Mouse (Mus musculus): ENCODE data around the gene Il27ra. TPM values are rescaled to one million over a fixed set of nuclear protein-coding genes. Genes with fewer than 3 reads are reported as not detected.

Gene Il27ra
- 1.2 and 1.4 TPM in 2 replicates for polyA plus RNA-seq (2015; fragmentation: Nextera tagmentation; extraction: Ambion mirVana)

- 6% methylated on average over 40 of the region's 40 CpGs for WGBS
- H3K36me3 ChIP-seq (ENCODE audit: control insufficient read depth, insufficient read depth, low read length), result no peaks in the 10 kb centered on the region
- H3K9me3 ChIP-seq (ENCODE audit: control insufficient read depth, low read length), result no peaks in the 10 kb centered on the region
- H3K9ac ChIP-seq (ENCODE audit: low read depth, low read length), result peak within 1 kb of the TSS; percentile 61
- peaks cover 7% of the 10 kb centered on the region; the same call in 1 of the 2 replicates for H3K4me1 ChIP-seq (ENCODE audit: control insufficient read depth, insufficient read depth, low read length)
- no peak within 1 kb of the TSS for H3K27ac ChIP-seq (ENCODE audit: low read length)
- peak within 1 kb of the TSS; percentile 41 for H3K4me3 ChIP-seq (ENCODE audit: low read length)
- H3K4me2 ChIP-seq (ENCODE audit: low read depth, low read length), result peak within 1 kb of the TSS; percentile 72
- ATAC-seq, result peak; percentile 78
- H3K27me3 ChIP-seq (replicated peaks; ENCODE audit: control insufficient read depth, insufficient read depth, low read length), result peaks cover 35% of the 10 kb centered on the region
Observed at GRCm38 (mm10) chr8:84042066-84042947, at the start of gene Il27ra. TSS of gene Il27ra (minus strand) at chr8:84042589.

DNA sequence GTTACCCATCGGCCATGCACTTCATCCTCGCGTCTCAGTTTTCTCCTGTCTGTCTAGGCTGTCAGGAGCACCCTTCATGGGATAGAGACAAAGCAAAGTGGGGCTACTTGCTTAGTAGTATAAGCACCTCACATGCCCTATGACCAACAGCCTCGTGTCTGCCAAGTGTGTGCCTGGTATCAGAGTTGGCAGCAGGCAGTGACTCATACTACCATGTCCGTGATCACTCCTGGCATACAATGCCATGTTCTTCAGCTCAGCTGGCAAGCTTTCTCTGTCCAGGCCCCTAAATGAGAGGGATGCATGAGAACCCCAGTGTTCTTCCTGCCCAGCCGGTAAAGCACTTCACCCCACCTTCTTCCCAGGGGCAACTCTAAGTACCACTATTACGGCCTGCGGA, 48.2 kb upstream of the Il27ra start:
- Histone ChIP-seq H3K27me3 (replicated peaks; ENCODE audit: control insufficient read depth, insufficient read depth, low read length) (no peaks in the 10 kb centered on the region), H3K9me3 (ENCODE audit: control insufficient read depth, low read length) (no peaks in the 10 kb centered on the region), H3K27ac (ENCODE audit: low read length) (no peak overlapping the region), H3K4me3 (ENCODE audit: low read length) (no peak overlapping the region), H3K9ac (ENCODE audit: low read depth, low read length) (no peak overlapping the region), H3K4me2 (ENCODE audit: low read depth, low read length) (no peak overlapping the region), H3K36me3 (ENCODE audit: control insufficient read depth, insufficient read depth, low read length) (peaks cover 21% of the 10 kb centered on the region), H3K4me1 (ENCODE audit: control insufficient read depth, insufficient read depth, low read length) (no peaks in the 10 kb centered on the region)
- 92% methylated on average over 8 of the region's 8 CpGs for WGBS
- no peak for ATAC-seq

- Histone ChIP-seq H3K9ac (ENCODE audit: low read depth, low read length) (no peak overlapping the region), H3K4me3 (ENCODE audit: low read length) (no peak overlapping the region), H3K4me1 (ENCODE audit: control insufficient read depth, insufficient read depth, low read length) (no peaks in the 10 kb centered on the region), H3K27ac (ENCODE audit: low read length) (no peak overlapping the region), H3K4me2 (ENCODE audit: low read depth, low read length) (no peak overlapping the region), H3K27me3 (replicated peaks; ENCODE audit: control insufficient read depth, insufficient read depth, low read length) (no peaks in the 10 kb centered on the region), H3K9me3 (ENCODE audit: control insufficient read depth, low read length) (no peaks in the 10 kb centered on the region), H3K36me3 (ENCODE audit: control insufficient read depth, insufficient read depth, low read length) (peaks cover 14% of the 10 kb centered on the region; the same call in 1 of the 2 replicates)
- 67% methylated on average over 9 of the region's 9 CpGs for WGBS
- no peak for ATAC-seq
Observed at GRCm38 (mm10) chr8:84089277-84089676, 46.9 kb upstream of the Il27ra start.

- Histone ChIP-seq H3K4me3 (ENCODE audit: low read length) (no peak overlapping the region), H3K4me2 (ENCODE audit: low read depth, low read length) (no peak overlapping the region), H3K4me1 (ENCODE audit: control insufficient read depth, insufficient read depth, low read length) (no peaks in the 10 kb centered on the region), H3K36me3 (ENCODE audit: control insufficient read depth, insufficient read depth, low read length) (peaks cover 11% of the 10 kb centered on the region; the same call in 1 of the 2 replicates), H3K27ac (ENCODE audit: low read length) (no peak overlapping the region), H3K9ac (ENCODE audit: low read depth, low read length) (no peak overlapping the region), H3K9me3 (ENCODE audit: control insufficient read depth, low read length) (no peaks in the 10 kb centered on the region), H3K27me3 (replicated peaks; ENCODE audit: control insufficient read depth, insufficient read depth, low read length) (no peaks in the 10 kb centered on the region)
- WGBS, result 96% methylated on average over 14 of the region's 14 CpGs
- ATAC-seq, result no peak
Observed at GRCm38 (mm10) chr8:84087821-84088220, 45.4 kb upstream of the Il27ra start.

DNA sequence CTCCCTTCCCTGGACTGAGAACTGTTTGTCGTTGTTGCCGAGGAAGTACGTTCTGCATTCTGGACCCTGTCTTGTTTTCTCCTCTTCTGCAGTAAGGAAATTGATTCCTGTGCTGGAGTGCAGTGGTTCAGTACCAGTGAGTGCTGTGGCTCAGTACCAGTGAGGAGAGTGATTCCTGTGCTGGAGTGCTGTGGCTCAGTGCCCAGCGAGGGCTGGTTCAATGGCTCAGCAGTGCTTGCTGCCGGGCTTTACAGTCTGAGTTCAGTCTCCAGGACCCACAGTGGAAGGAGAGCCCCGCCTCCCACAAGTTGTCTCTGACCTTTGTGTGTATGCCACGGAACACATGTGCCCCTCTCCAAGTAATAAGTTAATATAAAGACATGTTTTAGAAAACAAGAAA, 44.8 kb upstream of the Il27ra start:
- peaks cover 18% of the 10 kb centered on the region for H3K36me3 ChIP-seq (ENCODE audit: control insufficient read depth, insufficient read depth, low read length)

GRCm38 (mm10) chr8:84084341-84085115, 42.1 kb upstream of the Il27ra start:
- ATAC-seq, result peak; percentile 14; the same call in 1 of the 2 replicates
- H3K27ac ChIP-seq (ENCODE audit: low read length), result no peak overlapping the region
- H3K4me3 ChIP-seq (ENCODE audit: low read length), result no peak overlapping the region
- H3K4me1 ChIP-seq (ENCODE audit: control insufficient read depth, insufficient read depth, low read length), result no peaks in the 10 kb centered on the region
- H3K36me3 ChIP-seq (ENCODE audit: control insufficient read depth, insufficient read depth, low read length), result peaks cover 12% of the 10 kb centered on the region
- H3K9ac ChIP-seq (ENCODE audit: low read depth, low read length), result no peak overlapping the region
- no peaks in the 10 kb centered on the region for H3K27me3 ChIP-seq (replicated peaks; ENCODE audit: control insufficient read depth, insufficient read depth, low read length)
- no peaks in the 10 kb centered on the region for H3K9me3 ChIP-seq (ENCODE audit: control insufficient read depth, low read length)
- 52% methylated on average over 42 of the region's 42 CpGs for WGBS
- no peak overlapping the region for H3K4me2 ChIP-seq (ENCODE audit: low read depth, low read length)

More for the DNA sequence above, 44.8 kb upstream of the Il27ra start:
- no peak for ATAC-seq
- H3K27ac ChIP-seq (ENCODE audit: low read length), result no peak overlapping the region
- no peaks in the 10 kb centered on the region for H3K4me1 ChIP-seq (ENCODE audit: control insufficient read depth, insufficient read depth, low read length)
- no peak overlapping the region for H3K9ac ChIP-seq (ENCODE audit: low read depth, low read length)
- no peaks in the 10 kb centered on the region for H3K9me3 ChIP-seq (ENCODE audit: control insufficient read depth, low read length)
- WGBS, result 83% methylated on average over 7 of the region's 7 CpGs
- no peak overlapping the region for H3K4me2 ChIP-seq (ENCODE audit: low read depth, low read length)
- H3K27me3 ChIP-seq (replicated peaks; ENCODE audit: control insufficient read depth, insufficient read depth, low read length), result no peaks in the 10 kb centered on the region
- H3K4me3 ChIP-seq (ENCODE audit: low read length), result no peak overlapping the region

DNA sequence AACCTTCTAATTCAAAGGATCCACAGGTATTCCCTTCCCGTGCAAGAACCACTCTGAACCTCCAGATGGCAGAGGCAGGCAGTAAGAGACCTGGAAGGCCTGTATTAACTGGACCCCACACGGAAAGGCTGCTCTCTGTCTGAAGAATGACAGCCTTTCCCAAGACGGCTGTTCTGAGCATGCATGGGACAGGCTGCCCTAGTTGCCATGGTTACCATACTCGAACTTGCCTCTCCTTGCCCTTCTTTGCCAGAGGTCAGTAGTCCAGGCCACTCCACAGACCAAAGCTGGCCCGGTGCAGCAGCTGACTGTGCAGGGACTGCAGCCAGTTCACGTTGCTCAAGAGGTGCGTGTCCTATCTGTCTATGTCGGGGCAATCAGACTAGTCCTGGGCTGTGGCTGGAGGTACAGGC, 41.4 kb upstream of the Il27ra start:
- Histone ChIP-seq H3K4me2 (ENCODE audit: low read depth, low read length) (no peak overlapping the region), H3K4me3 (ENCODE audit: low read length) (no peak overlapping the region), H3K9me3 (ENCODE audit: control insufficient read depth, low read length) (no peaks in the 10 kb centered on the region), H3K36me3 (ENCODE audit: control insufficient read depth, insufficient read depth, low read length) (peaks cover 12% of the 10 kb centered on the region), H3K27ac (ENCODE audit: low read length) (no peak overlapping the region), H3K27me3 (replicated peaks; ENCODE audit: control insufficient read depth, insufficient read depth, low read length) (no peaks in the 10 kb centered on the region), H3K4me1 (ENCODE audit: control insufficient read depth, insufficient read depth, low read length) (0 out of 2 replicates have a peak, but pooled peaks cover 2% of the 10 kb centered on the region), H3K9ac (ENCODE audit: low read depth, low read length) (no peak overlapping the region)
- no peak; the same call in 1 of the 2 replicates for ATAC-seq
- 34% methylated on average over 8 of the region's 8 CpGs for WGBS

GRCm38 (mm10) chr8:84079206-84079605, 36.8 kb upstream of the Il27ra start:
- ATAC-seq, result no peak
- no peak overlapping the region for H3K4me3 ChIP-seq (ENCODE audit: low read length)
- H3K9ac ChIP-seq (ENCODE audit: low read depth, low read length), result no peak overlapping the region
- H3K27ac ChIP-seq (ENCODE audit: low read length), result no peak overlapping the region
- no peaks in the 10 kb centered on the region for H3K27me3 ChIP-seq (replicated peaks; ENCODE audit: control insufficient read depth, insufficient read depth, low read length)
- H3K36me3 ChIP-seq (ENCODE audit: control insufficient read depth, insufficient read depth, low read length), result peaks cover 21% of the 10 kb centered on the region
- H3K4me1 ChIP-seq (ENCODE audit: control insufficient read depth, insufficient read depth, low read length), result 0 out of 2 replicates have a peak, but pooled peaks cover 3% of the 10 kb centered on the region
- no peak overlapping the region for H3K4me2 ChIP-seq (ENCODE audit: low read depth, low read length)
- WGBS, result 75% methylated on average over 5 of the region's 5 CpGs
- no peaks in the 10 kb centered on the region for H3K9me3 ChIP-seq (ENCODE audit: control insufficient read depth, low read length)

DNA sequence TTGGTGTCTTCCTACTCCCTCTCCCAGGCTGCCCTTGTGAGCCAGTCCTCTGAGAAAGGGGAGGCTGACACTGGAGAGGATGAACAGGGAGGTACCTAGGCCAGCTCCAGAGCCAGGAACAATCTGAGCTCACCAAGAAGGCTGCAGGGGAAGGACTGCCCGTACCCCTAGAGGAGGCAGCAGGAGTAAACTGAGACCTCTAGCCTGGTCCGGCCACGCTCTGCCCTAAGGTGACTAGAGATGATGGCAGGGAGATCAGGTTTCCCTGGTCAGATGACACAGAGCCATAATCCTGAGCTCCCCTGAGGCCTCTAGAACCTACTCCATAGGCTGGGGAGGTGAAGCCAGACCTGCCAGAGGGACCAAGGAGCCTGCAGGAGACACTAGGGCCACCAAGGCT, 34.5 kb upstream of the Il27ra start:
- ATAC-seq, result no peak
- no peak overlapping the region for H3K9ac ChIP-seq (ENCODE audit: low read depth, low read length)
- no peak overlapping the region for H3K4me3 ChIP-seq (ENCODE audit: low read length)
- peaks cover 13% of the 10 kb centered on the region for H3K36me3 ChIP-seq (ENCODE audit: control insufficient read depth, insufficient read depth, low read length)
- no peaks in the 10 kb centered on the region for H3K9me3 ChIP-seq (ENCODE audit: control insufficient read depth, low read length)
- H3K4me2 ChIP-seq (ENCODE audit: low read depth, low read length), result no peak overlapping the region
- peaks cover 15% of the 10 kb centered on the region for H3K4me1 ChIP-seq (ENCODE audit: control insufficient read depth, insufficient read depth, low read length)
- no peaks in the 10 kb centered on the region for H3K27me3 ChIP-seq (replicated peaks; ENCODE audit: control insufficient read depth, insufficient read depth, low read length)
- H3K27ac ChIP-seq (ENCODE audit: low read length), result no peak overlapping the region
- 80% methylated on average over 3 of the region's 3 CpGs for WGBS
